Mouse (Mus musculus) forebrain, embryonic 16.5 days (tissue): Measurements from ENCODE around the gene Esam. TPM values are rescaled to one million over a fixed set of nuclear protein-coding genes. Genes with fewer than 3 reads are reported as not detected.

Experiments
- ATAC-seq: fragments of 200-750 bp; cut with Nextera tagmentation; 2 replicates; pipeline ENCODE4 v1.8.0; 2017; ENCODE audit warnings: mild to moderate bottlenecking, moderate library complexity
- H3K27ac ChIP-seq: fragments of 300-500 bp; sonication (generic); 2 replicates; pipeline ENCODE4 v1.5.1; 2014; ENCODE audit warnings: low read length, control low read depth
- H3K27me3 ChIP-seq: fragments of 300-500 bp; sonication (generic); replicated peaks from 2 replicates; pipeline ENCODE4 v1.6.1; 2014; ENCODE audit warnings: low read length; ENCODE audit not compliant: control insufficient read depth, insufficient read depth
- H3K36me3 ChIP-seq: fragments of 300-500 bp; sonication (generic); 2 replicates; pipeline ENCODE4 v1.6.1; 2014; ENCODE audit not compliant: control insufficient read depth, insufficient read depth
- H3K4me1 ChIP-seq: fragments of 300-500 bp; sonication (generic); replicated peaks from 2 replicates; pipeline ENCODE4 v1.6.1; 2014; ENCODE audit warnings: low read length; ENCODE audit not compliant: control insufficient read depth, insufficient read depth
- H3K4me2 ChIP-seq: fragments of 300-500 bp; sonication (generic); 2 replicates; pipeline ENCODE4 v1.6.1; 2014; ENCODE audit warnings: mild to moderate bottlenecking, low read length, control low read depth
- H3K4me3 ChIP-seq: fragments of 300-500 bp; sonication (generic); replicated peaks from 2 replicates; pipeline ENCODE4 v1.5.1; 2014; ENCODE audit warnings: mild to moderate bottlenecking, low read length, control low read depth
- H3K9ac ChIP-seq: fragments of 300-500 bp; sonication (generic); replicated peaks from 2 replicates; pipeline ENCODE4 v1.6.1; 2014; ENCODE audit warnings: low read depth, low read length, control low read depth
- H3K9me3 ChIP-seq: fragments of 300-500 bp; sonication (generic); 2 replicates; pipeline ENCODE4 v1.6.1; 2016; ENCODE audit warnings: low read length; ENCODE audit not compliant: control insufficient read depth
- WGBS: fragments of 180-500 bp; shearing (Covaris S2); extraction: QIAGEN DNeasy Blood & Tissue Kit; methylation state at CpG from one replicate; pipeline ENCODE4 v1.1.7; 2014; 5-methylcytosine and 5-hydroxymethylcytosine counted together
- polyA plus RNA-seq: library from polyadenylated mRNA; unstranded; fragments of >200 nt; fragmentation: Nextera tagmentation; extraction: Ambion mirVana; gene quantifications from 2 replicates; pipeline ENCODE4 v1.2.1, GENCODE M21; 2015

The Esam gene
- polyA plus RNA-seq, 1 experiment from 2014 or later = 42.4 TPM

DNA sequence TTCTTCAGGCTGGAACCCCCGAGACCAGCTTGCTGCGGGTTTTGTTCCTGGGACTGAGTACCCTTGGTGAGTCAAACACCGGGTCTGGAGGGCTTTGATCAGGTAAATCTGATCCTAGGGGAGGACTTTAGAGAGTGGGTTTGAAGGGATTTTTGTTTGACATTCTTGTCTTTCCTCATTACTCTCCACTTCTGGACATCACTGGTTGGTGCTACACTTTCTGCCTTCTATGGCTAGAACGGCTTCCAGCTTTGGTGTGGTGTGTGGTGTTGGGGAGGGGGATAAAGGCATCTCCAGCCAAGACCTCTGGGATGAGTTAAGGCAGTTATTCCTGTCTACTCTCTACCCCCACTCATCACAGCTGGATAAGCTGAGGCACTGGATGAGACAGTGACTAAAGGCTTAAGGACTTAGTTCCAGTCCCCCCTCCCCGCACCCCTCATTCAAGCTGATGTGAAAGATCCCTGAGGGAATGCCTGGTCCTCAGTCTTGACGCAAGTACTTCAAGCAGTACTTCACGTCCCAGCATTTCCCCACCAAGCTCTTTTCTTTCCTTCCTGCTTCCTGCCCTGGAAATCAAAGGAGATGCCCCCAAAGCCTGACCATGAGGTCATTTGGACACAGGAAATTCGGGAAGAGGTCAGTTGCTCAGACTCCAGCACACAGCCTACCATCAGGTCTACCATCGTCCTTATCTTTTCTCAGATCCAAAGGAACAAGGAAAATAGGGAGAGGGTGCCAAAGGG is 520 bp downstream of the Esam start:
- H3K4me3 ChIP-seq = no peak overlapping the region
- H3K27ac ChIP-seq = no peak overlapping the region
- ATAC-seq = no peak
- H3K27me3 ChIP-seq = peaks cover 46% of the 10 kb centered on the region
- no peaks in the 10 kb centered on the region for H3K9me3 ChIP-seq
- no peak overlapping the region for H3K4me2 ChIP-seq
- peaks cover 17% of the 10 kb centered on the region for H3K4me1 ChIP-seq
- peaks cover 2% of the 10 kb centered on the region; the same call in 1 of the 2 replicates for H3K36me3 ChIP-seq
- no peak overlapping the region for H3K9ac ChIP-seq
- WGBS = 31% methylated on average over 9 of the region's 9 CpGs

DNA sequence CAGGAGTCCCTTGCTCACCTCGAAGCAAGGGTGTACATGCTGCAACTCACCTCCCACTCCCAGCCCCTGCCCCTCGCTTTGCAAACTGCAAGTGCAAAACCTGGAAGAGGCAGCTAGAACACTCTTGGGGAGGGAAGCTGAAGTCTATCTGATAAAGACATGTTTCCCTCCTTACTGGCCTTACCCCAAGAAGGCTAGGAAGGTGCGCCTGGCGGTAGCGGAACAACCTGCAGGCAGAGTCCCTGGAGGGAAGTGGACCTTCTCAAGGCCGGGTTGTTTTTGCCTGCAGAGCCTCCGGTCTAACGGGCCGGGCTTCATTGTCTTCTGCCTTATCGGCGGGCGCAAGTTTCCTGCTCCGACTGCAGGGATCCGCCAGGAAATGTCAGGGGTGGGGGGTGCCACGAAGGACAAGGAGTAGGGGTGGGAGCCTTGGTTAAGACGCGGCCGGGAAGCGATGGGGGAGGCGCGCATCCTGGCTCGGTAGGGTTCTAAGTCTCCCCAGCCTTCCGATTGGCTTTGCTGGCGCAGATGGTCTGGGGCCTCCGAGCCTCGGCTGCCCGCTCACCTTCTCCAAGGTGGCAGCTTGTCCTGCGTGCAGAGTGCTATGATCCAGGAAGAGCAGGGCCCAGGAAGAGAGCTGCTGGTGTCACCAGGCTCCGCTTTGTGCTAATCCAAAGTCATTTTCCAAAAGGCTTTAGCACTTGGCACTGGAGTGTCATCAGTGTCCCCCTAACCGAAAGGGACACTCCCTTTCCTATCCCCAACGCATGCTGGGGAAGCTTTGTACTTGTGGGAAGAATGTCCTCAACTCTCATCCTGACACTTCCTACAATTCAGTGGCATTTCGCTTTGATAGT is 2.4 kb downstream of the Esam start:
- Histone ChIP-seq H3K27me3 (peaks cover 46% of the 10 kb centered on the region), H3K9me3 (no peaks in the 10 kb centered on the region), H3K36me3 (no peaks in the 10 kb centered on the region), H3K4me2 (peak overlapping the region; percentile 57), H3K4me3 (peak overlapping the region; percentile 33), H3K9ac (peak overlapping the region; percentile 38), H3K27ac (no peak overlapping the region), H3K4me1 (peaks cover 17% of the 10 kb centered on the region)
- ATAC-seq = peak; percentile 52
- 3% methylated on average over 32 of the region's 32 CpGs for WGBS

DNA sequence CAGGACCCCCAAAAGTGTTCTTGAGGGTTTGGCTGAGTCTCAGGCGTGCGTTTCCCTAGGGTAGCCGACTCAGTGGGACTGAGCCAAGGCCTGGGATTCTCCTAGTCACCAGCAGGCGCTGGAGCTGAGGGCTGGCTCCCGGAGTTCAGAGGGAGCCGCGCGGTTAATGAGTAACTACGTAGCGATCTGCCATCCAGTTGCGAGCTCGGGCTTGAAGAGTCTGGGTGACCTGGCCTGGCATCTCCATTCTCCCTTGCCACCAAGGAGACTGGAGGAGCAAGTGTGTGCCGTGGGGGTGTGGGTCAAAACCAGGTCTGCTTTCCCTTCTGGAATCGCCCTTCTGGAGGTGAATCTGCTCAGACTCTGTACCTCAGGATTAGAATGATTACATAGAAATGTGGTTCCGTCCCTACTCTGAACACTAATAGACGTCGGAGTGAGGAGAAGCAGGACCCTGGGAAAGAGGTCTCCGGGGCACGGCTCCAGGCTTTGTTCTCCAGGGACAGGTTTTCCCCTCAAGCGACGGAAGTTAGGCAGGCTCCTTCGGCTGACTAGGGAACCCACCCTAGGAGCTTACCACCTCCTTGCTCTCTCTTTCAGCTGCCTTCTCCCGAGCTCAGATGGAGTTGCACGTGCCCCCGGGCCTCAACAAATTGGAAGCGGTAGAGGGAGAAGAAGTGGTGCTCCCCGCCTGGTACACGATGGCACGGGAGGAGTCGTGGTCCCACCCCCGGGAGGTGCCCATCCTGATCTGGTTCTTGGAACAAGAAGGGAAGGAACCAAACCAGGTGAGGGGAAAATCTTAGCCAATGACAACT is 3.2 kb downstream of the Esam start:
- Histone ChIP-seq H3K4me1 (peaks cover 17% of the 10 kb centered on the region), H3K4me3 (peak overlapping the region; percentile 33), H3K9ac (peak overlapping the region; percentile 42), H3K36me3 (no peaks in the 10 kb centered on the region), H3K27ac (no peak overlapping the region), H3K9me3 (no peaks in the 10 kb centered on the region), H3K4me2 (peak overlapping the region; percentile 57), H3K27me3 (peaks cover 45% of the 10 kb centered on the region)
- peak; percentile 83 for ATAC-seq
- 3% methylated on average over 31 of the region's 31 CpGs for WGBS

DNA sequence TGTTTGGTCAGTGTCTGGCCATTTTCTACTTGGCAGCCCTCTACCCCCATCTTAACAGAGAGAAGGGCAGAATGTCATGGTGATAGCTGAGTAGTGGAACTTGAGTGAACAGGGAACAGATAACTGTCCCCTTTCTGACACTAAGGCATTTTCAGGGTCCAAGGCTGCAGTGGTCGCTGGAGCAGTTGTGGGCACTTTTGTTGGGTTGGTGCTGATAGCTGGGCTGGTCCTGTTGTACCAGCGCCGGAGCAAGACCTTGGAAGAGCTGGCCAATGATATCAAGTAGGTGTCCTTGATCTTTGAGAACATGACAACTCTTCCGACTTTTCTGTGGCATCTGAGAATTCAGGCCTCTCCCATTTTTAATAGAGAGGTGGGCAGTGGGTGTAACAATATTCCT is 9.0 kb downstream of the Esam start:
- Histone ChIP-seq H3K9me3 (no peaks in the 10 kb centered on the region), H3K4me1 (no peaks in the 10 kb centered on the region), H3K4me2 (no peak overlapping the region), H3K9ac (no peak overlapping the region), H3K4me3 (no peak overlapping the region), H3K36me3 (no peaks in the 10 kb centered on the region), H3K27me3 (no peaks in the 10 kb centered on the region), H3K27ac (no peak overlapping the region)
- ATAC-seq = no peak
- 87% methylated on average over 4 of the region's 4 CpGs for WGBS

DNA sequence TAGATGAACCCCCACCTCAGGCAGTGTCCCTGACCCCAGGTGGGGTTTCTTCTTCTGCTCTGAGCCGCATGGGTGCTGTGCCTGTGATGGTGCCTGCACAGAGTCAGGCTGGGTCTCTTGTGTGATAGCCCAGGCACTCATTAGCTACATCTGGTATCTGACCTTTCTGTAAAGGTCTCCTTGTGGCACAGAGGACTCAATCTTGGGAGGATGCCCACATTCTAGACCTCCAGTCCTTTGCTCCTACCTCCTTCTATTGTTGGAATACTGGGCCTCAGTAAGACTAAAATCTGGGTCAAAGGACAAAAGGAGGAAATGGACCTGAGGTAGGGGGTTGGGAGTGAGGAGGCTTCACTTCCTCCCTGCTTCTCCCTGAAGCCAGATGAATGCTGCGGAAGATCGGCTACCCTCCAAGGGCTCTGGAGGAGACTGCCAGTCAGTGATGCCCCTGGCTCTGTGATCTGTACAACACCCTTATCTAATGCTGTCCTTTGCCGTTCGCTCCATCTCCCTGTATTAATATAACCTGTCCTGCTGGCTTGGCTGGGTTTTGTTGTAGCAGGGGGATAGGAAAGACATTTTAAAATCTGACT is 9.9 kb downstream of the Esam start:
- ATAC-seq = no peak
- Histone ChIP-seq H3K4me1 (no peaks in the 10 kb centered on the region), H3K9ac (no peak overlapping the region), H3K4me3 (no peak overlapping the region), H3K36me3 (no peaks in the 10 kb centered on the region), H3K9me3 (no peaks in the 10 kb centered on the region), H3K27me3 (no peaks in the 10 kb centered on the region), H3K4me2 (no peak overlapping the region), H3K27ac (no peak overlapping the region)
- 84% methylated on average over 5 of the region's 5 CpGs for WGBS

DNA sequence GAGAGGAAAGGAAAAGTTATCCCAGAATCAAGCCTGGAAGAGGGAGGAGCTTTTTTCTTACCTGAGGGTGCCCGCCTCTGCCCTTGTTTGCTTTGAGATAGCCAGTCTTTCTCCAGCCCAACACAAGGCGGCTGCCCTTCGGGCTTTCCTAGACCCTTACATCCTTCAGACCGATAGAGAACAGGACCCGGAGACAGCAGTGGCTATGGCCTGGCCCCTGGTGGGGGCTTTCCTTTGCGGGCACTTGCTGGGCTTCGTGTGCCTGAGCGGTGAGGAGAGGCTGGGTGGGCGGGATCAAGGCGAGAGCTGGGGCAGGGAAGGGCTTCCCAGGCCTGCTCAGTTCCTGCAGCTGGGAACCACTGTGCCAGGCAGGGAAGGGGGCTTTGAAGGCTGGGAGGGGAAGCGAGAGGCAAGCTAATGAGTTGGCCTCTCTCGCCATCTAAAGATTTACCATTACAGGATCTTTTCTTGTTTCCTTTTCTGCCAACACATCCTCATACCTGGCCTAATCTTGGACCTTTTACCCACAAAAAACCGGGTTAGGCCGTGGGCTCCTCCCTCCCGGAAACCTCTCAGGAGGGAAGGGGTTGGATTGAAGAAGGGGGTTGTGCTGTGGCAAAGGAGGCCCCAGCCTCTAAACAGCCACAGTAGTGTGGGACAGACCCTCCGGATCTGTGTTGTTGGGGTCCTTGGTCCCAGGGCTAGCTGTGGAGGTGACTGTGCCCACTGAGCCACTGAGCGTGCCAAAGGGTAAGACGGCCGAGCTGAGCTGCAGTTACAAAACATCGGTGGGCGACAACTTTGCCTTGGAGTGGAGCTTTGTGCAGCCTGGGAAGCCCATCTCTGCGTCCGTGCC is 11.5 kb downstream of the Esam start, which contains the start of gene Vsig2:
TSS of gene Vsig2 (plus strand) at position 86 of the 856 bp plus-strand sequence.
- Histone ChIP-seq H3K9me3 (no peaks in the 10 kb centered on the region), H3K4me1 (peaks cover 2% of the 10 kb centered on the region; the same call in 1 of the 2 replicates), H3K9ac (no peak within 1 kb of the TSS), H3K4me3 (no peak within 1 kb of the TSS), H3K27ac (no peak within 1 kb of the TSS), H3K27me3 (no peaks in the 10 kb centered on the region), H3K4me2 (no peak within 1 kb of the TSS), H3K36me3 (no peaks in the 10 kb centered on the region)
- no peak for ATAC-seq
- 55% methylated on average over 23 of the region's 23 CpGs for WGBS

DNA sequence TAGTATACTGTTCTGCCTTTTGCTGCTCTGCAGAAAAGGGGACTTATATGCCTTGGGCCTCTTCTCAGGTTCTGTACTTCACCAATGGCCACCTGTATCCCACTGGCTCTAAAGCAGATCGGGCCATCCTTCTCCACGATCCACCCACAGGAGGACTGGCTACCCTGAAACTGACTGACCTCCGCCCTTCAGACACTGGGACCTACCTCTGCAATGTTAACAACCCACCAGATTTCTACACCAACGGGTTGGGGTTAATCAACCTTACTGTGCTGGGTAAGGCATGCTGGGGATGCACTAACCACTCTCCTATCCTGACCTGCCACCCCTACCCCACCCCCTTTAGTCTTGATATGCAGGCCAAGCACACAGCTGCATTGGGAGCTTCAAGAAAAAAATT is 12.3 kb downstream of the Esam start:
- WGBS = 90% methylated on average over 4 of the region's 4 CpGs
- H3K4me3 ChIP-seq = no peak overlapping the region
- no peaks in the 10 kb centered on the region for H3K36me3 ChIP-seq
- no peak overlapping the region for H3K9ac ChIP-seq
- ATAC-seq = no peak
- H3K9me3 ChIP-seq = no peaks in the 10 kb centered on the region
- H3K4me2 ChIP-seq = no peak overlapping the region
- no peak overlapping the region for H3K27ac ChIP-seq
- peaks cover 9% of the 10 kb centered on the region for H3K4me1 ChIP-seq
- 0 out of 2 replicates have a peak, but pooled peaks cover under 1% of the 10 kb centered on the region for H3K27me3 ChIP-seq
